Mouse (Mus musculus) adrenal gland (tissue): ENCODE data around the gene Axdnd1.

ENCODE experiments used
- intact Hi-C: fragments of 180-260 bp; cut with DNase I; formaldehyde crosslinking; loops from one replicate; pipeline ENCODE4 v1.15.1; 2025
- long read RNA-seq, 2 experiments: library from polyadenylated mRNA; unstranded; transcript quantifications; one replicate each; pipeline ENCODE4 v2.0.0; 2020; ENCODE audit warnings: borderline replicate concordance in 1 of 2; ENCODE audit not compliant: insufficient replicate concordance in 1 of 2

Gene Axdnd1
- long read RNA-seq, experiment 1, partial matches to known transcripts: 0 of 7 reads
- long read RNA-seq, experiment 1, other reads (novel, unspliced or antisense): 7 of 7 reads
- long read RNA-seq, experiment 2, partial matches to known transcripts: 0 of 10 reads
- long read RNA-seq, experiment 2, other reads (novel, unspliced or antisense): 10 of 10 reads

DNA sequence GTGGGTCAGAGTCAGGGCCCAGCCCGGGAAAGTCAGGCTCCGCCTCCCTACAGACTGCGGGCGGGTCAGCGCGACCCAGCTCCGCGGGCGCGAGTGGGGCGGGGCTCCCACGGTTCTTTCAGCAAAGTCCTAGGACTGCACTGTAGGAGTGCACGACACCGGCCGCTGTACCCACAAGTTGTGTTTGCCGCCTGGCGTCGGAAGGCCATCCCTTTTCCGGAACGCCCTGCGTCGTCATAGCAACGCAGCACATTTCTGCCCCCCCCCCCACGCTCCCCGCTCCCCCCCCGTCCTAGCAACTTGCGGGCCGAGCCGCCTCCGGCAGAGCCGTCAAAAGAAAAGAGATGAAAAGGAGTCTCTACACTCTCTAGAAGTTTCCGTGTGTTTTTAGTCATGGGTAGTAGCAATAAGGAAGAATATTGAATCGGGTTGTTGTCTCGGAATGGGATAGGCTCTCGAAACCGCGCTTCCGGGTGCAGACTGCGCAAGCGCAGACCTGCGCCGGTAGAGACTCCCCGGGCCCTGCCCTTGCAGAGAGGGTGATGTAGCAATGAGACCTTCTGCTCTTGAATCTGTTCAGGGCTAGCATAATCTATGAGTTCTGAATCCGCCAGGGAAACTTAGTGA lies at the start of gene Axdnd1:
Gene Axdnd1 (minus strand): TSS at position 489 of the 627 bp plus-strand sequence.
- intact Hi-C loops: loop anchor here (5.0 kb wide), 1 partner anchor 52 kb away; the partner anchor contains the start of gene Soat1

DNA sequence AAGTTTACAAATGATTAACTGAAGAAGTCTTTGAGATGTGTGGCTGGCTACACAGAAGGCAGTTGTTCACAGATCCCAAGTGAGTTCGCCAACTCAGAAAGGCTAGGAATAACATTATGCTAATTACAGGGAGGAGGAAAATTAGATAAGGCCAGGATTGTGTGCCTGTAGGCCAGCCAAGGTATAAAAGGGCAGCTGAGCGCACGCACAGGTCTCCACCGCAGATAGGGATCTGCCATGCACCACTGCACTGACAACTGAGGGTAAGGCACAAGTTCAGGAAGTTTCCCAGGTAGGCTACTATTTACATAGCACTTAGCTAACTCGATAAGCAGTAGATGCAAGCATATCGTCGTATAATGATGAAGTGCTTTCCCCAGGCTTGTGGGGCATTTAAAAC lies 49.6 kb upstream of the Axdnd1 start:
- intact Hi-C loops: loop anchor here (5.0 kb wide), 1 partner anchor 48 kb away; the partner anchor contains the start of gene Axdnd1

- intact Hi-C loops: loop anchor here (5.0 kb wide), 1 partner anchor 69 kb away; no protein-coding TSS in a partner anchor
These were observed 47.6 kb upstream of the Axdnd1 start for GRCm38 (mm10) chr1:156468576-156468975.

- intact Hi-C loops: loop anchor here (5.0 kb wide), 1 partner anchor 70 kb away; no protein-coding TSS in a partner anchor
These were observed 46.8 kb upstream of the Axdnd1 start for GRCm38 (mm10) chr1:156467655-156468255.

GRCm38 (mm10) chr1:156464963-156465362 lies 44.0 kb upstream of the Axdnd1 start:
- intact Hi-C loops: loop anchor here (5.0 kb wide), 1 partner anchor 72 kb away; no protein-coding TSS in a partner anchor

- intact Hi-C loops: no loop called here
These were observed 43.3 kb upstream of the Axdnd1 start for GRCm38 (mm10) chr1:156463981-156464853.

DNA sequence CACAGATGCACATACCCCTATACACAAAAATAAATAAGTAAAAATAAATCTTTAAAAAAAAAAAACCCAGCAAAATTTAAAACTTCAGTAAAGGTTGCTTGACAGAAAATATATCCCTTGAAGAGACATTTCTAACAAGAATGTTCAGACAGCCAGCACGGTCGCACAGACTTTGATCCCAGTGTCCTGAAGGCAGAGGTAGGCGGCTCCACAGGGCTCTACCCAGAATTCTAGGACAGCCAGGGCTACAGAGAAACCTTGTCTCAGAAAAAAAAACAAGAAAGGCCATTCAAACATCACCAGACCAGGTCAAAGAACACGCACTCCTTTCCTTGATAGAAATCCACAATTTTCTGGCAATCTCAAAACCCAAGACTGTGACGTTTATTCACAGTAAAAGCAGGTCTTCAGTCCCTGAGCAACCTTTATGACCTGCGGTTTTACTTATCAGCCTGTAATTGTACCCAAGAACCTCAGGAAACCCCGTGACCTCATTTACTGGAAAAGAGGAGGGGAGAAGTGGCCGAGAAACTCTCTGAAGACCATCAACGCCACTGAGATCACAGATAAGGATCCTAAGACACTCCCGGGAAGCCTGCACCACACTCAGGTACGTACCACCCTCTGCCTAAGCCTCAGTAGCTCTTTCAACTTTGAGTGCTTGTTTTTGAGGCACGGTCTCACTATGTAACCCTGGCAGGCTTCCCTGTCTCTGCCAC lies 41.5 kb upstream of the Axdnd1 start:
- intact Hi-C loops: no loop called here

GRCm38 (mm10) chr1:156461036-156461435 lies 40.1 kb upstream of the Axdnd1 start:
- intact Hi-C loops: no loop called here

DNA sequence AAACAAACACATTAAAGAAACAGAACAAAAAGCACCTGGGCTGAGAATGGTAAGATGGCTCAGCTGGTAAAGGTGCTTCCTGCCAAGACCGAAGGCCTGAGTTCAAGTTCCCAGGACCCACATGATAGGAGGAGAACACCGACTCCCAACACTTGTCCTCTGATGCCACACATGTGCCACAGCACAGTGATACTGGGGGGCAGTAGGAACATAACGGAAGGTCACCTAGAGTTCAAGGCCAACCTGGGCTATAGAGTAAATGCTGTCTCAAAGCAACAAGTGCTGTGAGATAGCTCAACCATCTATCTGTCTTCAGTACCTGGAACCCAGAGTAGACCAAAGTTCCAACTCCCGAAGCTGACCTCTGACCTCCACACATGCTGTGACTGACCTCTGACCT lies 39.3 kb upstream of the Axdnd1 start:
- intact Hi-C loops: no loop called here

DNA sequence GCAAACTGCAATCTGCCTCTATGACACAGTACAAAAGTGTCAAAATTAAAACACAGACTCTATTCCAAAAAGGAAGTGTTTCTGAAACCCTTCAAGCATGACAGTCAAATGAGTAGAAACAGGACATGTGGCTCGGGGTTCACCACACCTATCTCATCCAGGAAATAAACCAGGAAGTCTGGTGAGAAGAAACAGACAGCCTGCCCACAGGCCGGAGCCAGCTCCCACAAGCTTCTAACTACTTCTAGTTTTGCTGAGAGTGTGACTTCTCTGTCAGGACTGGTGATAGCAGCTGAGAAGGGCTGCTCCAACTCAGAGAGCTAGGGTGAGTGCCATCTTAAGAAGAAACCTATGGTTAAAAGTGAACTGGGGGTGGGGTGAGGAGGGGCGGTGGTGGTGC lies 38.7 kb upstream of the Axdnd1 start:
- intact Hi-C loops: no loop called here

- intact Hi-C loops: no loop called here
These were observed 37.6 kb upstream of the Axdnd1 start for GRCm38 (mm10) chr1:156458391-156459060.

DNA sequence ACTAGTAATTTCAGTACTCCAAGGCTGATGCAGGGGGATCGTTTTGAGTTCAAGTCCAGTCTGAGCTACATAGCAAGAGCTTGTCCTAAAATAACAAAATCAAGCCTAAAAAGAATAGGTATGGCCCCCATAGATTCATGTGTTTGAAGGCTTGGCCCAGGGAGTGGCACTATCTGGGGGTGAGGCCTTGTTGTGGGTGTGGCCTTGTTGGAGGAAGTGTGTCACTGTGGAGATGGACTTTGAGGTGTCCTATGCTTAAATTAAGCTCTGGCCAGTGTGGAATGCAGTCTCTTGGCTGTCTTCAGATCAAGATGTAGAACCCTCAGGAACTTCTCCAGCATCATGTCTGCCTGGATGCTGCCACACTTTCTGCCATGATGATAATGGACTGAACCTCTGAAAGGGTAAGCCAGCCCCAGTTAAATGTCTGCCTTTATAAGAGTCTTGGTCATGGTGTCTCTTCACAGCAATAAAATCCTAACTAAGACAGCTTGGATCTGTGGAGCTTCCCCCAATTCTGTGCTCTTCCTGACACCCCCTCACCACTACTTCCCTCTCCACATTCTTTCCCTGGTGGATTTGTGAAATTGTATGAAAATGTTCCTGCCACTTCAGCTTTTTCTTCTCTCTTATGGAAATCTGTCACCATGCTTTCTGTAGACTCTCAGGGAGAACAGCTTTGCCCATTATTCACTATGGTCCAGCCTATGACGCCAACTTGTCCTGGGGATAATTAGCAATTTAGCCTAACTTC lies 34.2 kb upstream of the Axdnd1 start:
- intact Hi-C loops: no loop called here

- intact Hi-C loops: no loop called here
These were observed 33.4 kb upstream of the Axdnd1 start for GRCm38 (mm10) chr1:156454384-156454783.

GRCm38 (mm10) chr1:156453876-156454275 lies 32.9 kb upstream of the Axdnd1 start:
- intact Hi-C loops: no loop called here

DNA sequence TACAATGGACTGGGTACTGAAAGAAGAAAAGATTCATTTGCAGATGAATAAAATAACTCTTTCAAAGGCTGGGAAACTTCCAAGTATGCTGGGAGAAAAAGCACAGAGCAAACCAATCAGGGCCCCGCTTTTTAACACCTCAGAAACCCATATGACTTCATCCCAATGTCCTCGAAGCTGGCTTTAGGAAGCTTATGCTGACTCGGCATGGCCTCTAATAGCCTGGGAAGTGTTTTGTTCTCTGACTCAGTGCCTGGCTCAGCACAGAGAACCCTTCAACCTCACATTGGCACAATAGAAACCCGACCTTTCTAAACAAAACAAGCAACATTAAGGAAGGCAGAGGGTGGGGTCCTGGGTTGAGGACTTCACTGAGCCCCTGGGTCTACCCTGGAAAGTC lies 29.5 kb upstream of the Axdnd1 start:
- intact Hi-C loops: no loop called here

DNA sequence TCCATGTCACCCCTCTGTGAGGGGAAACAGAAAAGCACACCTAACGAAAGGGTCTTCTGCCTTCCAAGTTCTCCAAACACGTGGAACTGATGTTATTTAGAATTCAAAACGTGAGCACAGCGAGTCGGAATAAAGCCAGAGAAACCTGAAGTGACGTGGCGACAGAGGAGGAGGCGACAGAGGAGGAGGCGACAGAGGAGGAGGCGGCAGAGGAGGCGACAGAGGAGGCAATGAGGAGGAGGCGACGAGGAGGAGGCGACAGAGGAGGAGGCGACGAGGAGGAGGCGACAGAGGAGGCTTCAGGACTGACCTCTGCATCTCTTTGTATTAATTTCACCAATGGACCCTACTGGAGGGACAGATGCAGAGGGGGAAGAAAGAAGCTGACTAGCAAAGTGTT lies 28.7 kb upstream of the Axdnd1 start:
- intact Hi-C loops: no loop called here

- intact Hi-C loops: no loop called here
These were observed 28.1 kb upstream of the Axdnd1 start for GRCm38 (mm10) chr1:156449089-156449488.

DNA sequence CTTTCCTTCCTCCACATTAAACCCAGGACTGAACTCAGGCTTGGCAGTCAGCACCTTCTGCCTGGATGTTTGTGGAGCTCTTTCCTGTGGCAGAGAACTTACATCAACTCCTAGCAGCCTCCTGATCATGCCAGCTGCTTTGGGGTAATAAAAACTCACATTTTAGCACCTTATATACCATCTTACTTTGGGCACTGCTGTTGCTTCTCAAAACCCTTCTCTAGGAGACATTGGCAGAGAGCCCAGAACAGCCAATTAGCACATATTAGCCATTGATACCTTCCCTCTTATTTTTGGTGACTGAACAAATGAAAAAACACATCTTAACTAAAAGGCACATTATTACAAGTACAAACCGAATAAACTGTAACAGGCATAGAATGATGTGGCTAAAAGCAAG lies 24.1 kb upstream of the Axdnd1 start:
- intact Hi-C loops: no loop called here

DNA sequence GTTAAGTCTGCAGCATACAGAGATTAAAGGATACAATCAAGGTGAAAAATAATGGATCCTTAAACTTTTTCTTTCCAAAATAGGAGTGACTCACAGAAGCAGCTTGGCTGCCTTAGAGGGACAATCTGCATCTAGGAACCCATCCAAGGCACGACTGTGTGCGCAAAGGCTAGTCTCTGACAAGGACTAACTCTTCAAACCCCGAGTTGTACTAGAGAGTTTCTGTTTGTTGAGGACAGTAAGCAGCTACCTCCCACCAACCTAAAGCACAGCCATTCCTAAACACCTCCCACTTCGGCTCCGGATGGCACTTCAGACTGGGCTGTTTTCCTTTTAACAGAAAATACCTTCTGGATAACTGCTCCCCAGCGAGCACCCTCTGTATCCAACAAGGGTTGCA lies 21.8 kb upstream of the Axdnd1 start:
- intact Hi-C loops: no loop called here

GRCm38 (mm10) chr1:156442266-156442665 lies 21.3 kb upstream of the Axdnd1 start:
- intact Hi-C loops: no loop called here
